Mouse (Mus musculus): Measurements from ENCODE around the gene Milr1. TPM values are rescaled to one million over a fixed set of nuclear protein-coding genes. Genes with fewer than 3 reads are reported as not detected.
A peak's percentile ranks its signal among the peaks of the same experiment; 100 is the strongest.
"Not testable (repeated sequence)": the region's sequence is repeated elsewhere in the genome, so short reads cannot be mapped to it uniquely, and the experiment has no call there.

Gene Milr1
- total RNA-seq, 2 experiments from 2014 or later: 10.5 to 13.4 TPM

GRCm38 (mm10) chr11:106766611-106767162 lies 15.7 kb downstream of the Milr1 start:
- ATAC-seq (replicated peaks; ENCODE audit: low FRiP score, poor library complexity, severe bottlenecking): no peak

DNA sequence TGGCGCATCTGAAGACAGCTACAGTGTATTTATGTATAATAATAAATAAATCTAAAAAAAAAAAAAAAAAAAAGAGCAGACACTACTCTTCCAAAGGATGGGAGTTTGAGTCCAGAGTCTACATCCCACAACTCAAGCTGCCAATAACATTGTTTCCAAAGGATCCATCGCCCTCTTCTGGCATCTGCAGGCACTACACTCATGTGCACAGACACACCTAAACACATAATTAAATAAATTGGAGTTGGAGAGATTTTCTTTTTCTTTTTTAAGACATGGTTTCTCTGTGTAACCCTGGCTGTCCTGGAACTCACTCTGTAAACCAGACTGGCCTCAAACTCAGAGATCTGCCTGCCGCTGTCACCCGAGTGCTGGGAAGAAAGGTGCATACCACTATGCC lies 16.5 kb downstream of the Milr1 start:
- ATAC-seq (replicated peaks; ENCODE audit: low FRiP score, poor library complexity, severe bottlenecking): no peak

DNA sequence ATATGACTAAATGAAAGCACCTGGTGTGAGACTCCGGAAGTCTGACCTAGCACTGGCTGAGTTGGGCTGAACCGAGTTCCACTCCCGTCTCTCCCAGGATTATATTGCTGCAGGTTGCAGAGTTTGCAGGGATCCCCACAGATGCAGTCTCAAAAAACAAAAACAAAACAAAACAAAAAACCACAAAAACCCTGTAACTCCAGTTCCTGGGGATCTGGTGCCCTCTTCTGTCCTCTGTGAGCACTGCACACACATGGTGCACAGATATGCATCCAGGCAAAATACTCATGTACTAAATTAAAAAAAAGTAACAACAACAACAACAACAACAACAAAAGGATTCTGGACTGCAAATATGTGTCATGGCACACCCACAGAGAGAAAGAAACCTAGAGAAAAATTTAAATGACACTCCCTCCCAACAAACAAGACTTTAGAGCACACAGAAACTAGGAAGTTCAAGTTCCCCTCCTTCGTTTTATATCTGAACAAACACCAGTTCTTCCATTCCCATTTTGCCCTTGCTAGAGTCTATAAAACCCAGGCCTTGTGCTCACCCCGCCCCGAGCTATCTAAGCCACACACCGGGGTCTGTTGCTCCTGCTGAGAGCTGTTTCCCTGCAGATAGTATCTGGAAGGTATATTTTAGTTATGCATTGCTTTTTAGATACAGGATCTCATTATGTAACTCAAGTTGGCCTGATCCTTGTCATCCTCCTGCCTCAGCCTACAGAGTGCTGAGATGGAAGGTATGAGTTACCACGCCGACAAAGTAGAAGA lies 19.4 kb downstream of the Milr1 start:
- no peak for ATAC-seq (replicated peaks; ENCODE audit: low FRiP score, poor library complexity, severe bottlenecking)

DNA sequence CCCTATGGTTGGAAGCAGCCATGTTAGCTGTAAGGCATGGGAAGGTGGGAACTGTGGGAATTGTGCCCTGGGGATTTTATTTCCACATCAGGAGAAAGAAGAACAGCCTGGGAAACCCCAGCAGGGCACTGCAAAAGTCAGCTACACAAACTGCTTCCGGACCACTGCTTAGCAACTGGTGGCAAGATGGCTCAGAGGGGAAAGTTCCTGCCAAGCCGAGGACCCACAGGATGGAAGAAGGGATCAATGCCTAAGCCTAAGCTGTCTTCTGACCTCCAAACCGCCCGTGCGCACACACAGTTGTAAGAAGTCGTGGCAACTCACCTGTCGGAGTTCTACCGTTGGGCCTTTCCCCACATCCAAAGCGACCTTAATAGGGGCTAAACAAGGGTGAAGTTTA lies 22.0 kb downstream of the Milr1 start:
- no peak for ATAC-seq (replicated peaks; ENCODE audit: low FRiP score, poor library complexity, severe bottlenecking)

- no peak for ATAC-seq (replicated peaks; ENCODE audit: low FRiP score, poor library complexity, severe bottlenecking)
Measured at GRCm38 (mm10) chr11:106776960-106777359, 25.9 kb downstream of the Milr1 start.

DNA sequence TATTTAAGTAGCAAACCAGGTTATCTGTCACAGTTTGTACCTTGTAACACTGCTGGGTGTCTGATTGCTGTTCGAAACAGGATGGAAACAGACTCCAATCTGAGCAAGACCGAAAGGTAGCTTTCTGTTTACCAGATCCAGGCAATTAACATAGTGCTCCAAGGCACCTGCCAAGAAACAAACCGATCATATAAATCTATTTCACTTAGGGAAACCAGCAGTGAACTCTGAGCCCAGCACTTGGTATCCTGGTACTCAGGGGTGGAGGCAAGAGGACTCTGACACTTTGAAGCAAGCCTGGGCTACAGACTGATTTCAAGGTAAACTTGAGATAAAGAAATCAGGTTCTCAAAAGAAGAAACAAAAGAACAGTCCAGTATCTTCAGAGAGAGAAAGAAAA lies 26.4 kb downstream of the Milr1 start:
- no peak for ATAC-seq (replicated peaks; ENCODE audit: low FRiP score, poor library complexity, severe bottlenecking)

GRCm38 (mm10) chr11:106778132-106778531 lies 27.1 kb downstream of the Milr1 start:
- no peak for ATAC-seq (replicated peaks; ENCODE audit: low FRiP score, poor library complexity, severe bottlenecking)

GRCm38 (mm10) chr11:106778589-106779387 lies 27.8 kb downstream of the Milr1 start:
- ATAC-seq (replicated peaks; ENCODE audit: low FRiP score, poor library complexity, severe bottlenecking): peak; percentile 47

GRCm38 (mm10) chr11:106779388-106780088 lies 28.5 kb downstream of the Milr1 start, which contains the start of gene Polg2:
Polg2 (minus strand) TSS chr11:106779537.
- peak; percentile 99 for ATAC-seq (replicated peaks; ENCODE audit: low FRiP score, poor library complexity, severe bottlenecking)

- ATAC-seq (replicated peaks; ENCODE audit: low FRiP score, poor library complexity, severe bottlenecking): no peak
Measured at GRCm38 (mm10) chr11:106780089-106780425, 29.0 kb downstream of the Milr1 start.

DNA sequence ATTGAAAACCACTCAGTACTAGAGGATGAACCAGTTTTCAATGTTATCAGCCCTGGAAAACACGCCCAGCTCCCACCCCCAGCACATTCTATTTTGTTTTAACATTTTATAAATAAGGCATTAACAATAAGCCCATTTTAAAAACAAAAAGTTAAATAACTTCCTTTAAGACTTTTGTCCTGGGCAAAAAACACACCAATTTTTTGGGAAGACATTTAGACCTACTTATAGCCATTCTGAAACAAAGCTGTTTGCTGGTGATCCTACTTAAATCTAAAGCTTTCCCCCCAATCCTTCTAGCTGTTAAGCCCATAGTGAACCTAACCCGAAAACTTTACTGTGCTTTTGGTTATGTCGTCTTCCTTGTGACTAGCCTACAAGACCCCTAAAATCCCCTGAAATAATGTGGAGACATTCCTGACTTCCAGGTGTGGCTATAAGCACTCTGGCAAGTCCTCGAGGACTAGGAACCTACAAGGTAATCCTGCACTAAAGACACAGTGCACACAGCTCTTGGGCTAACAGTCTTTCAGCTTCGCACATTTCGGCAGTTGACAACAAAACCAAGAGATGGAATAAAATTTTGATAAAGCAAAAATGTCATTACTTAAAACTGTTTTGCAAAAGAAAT lies 29.7 kb downstream of the Milr1 start:
- no peak for ATAC-seq (replicated peaks; ENCODE audit: low FRiP score, poor library complexity, severe bottlenecking)

- not testable (repeated sequence) for ATAC-seq (replicated peaks; ENCODE audit: low FRiP score, poor library complexity, severe bottlenecking)
Measured at GRCm38 (mm10) chr11:106782271-106782670, 31.2 kb downstream of the Milr1 start.

- no peak for ATAC-seq (replicated peaks; ENCODE audit: low FRiP score, poor library complexity, severe bottlenecking)
Measured at GRCm38 (mm10) chr11:106782841-106783764, 32.1 kb downstream of the Milr1 start.

GRCm38 (mm10) chr11:106784476-106784875 lies 33.5 kb downstream of the Milr1 start:
- ATAC-seq (replicated peaks; ENCODE audit: low FRiP score, poor library complexity, severe bottlenecking): no peak

GRCm38 (mm10) chr11:106785043-106785442 lies 34.0 kb downstream of the Milr1 start:
- ATAC-seq (replicated peaks; ENCODE audit: low FRiP score, poor library complexity, severe bottlenecking): no peak

DNA sequence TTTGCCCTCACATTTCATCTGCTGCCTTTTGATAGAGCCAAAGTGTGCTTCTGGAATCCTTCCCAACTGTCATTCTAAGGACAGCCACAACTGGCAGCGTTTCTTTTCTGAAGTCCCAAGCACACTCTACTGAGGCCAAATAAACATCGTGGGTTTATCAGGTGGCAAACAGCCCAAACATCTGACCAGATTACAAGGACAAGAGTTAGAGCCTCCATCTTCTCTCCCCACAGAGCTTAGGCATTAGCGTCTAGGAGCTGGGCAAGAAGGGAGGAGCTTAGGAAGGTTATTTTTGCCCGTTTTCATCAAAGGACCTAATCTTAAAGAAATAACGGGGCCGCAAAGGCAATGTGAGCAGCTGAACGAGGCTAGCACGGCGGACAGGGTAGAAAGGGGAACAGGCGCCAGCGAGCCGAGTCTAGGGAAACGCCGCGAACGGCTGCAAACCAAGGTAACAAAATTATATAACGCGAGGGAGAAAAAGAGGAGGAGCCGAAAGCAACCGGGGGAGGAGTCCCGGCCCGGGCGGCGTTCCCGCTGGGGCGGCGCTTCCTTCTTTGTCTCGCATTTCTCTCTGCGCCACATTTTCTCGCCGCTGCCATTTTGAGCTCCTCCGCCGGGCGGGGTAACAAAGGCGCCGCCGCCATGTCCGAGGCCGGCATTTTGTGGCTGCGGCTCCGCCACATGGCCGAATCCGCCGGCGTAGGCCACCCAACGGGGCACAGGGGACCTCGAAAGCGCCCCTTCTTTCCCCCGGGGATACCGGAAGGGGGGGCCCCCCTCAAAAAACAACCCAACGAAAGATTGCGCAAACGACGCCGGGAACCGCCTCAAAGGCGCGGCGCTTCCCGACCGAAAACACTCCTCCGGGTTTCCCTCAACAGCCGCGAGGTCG lies 36.4 kb downstream of the Milr1 start:
- peak; percentile 71 for ATAC-seq (replicated peaks; ENCODE audit: low FRiP score, poor library complexity, severe bottlenecking)

GRCm38 (mm10) chr11:106788026-106788774 lies 37.2 kb downstream of the Milr1 start:
- peak; percentile 71 for ATAC-seq (replicated peaks; ENCODE audit: low FRiP score, poor library complexity, severe bottlenecking)

Measured in erythroid progenitor cell, adult 5-6 weeks (primary cell).